Mouse (Mus musculus): ENCODE measurements around the gene Gna14. TPM values are rescaled to one million over a fixed set of nuclear protein-coding genes. Genes with fewer than 3 reads are reported as not detected.

Gene Gna14
- total RNA-seq, 2 experiments from 2014 or later, result 0.20 TPM; not detected in 1

GRCm38 (mm10) chr19:16562676-16563075, 127.1 kb downstream of the Gna14 start:
- DNase-seq (ENCODE audit: extremely low spot score in 1 of 2, low spot score in 2 of 2), result no peak
- intact Hi-C loops (cut with DNase I), result no loop called here
- no peak overlapping the region for H3K27ac ChIP-seq
- no peak overlapping the region for H3K4me3 ChIP-seq
- TF ChIP-seq CTCF (IDR thresholded peaks at IDR 0.05), result no peak

GRCm38 (mm10) chr19:16576790-16577189, 141.2 kb downstream of the Gna14 start:
- intact Hi-C loops (cut with DNase I), result no loop called here
- Histone ChIP-seq H3K4me3 (no peak overlapping the region), H3K27ac (no peak overlapping the region)
- no peak for TF ChIP-seq CTCF (IDR thresholded peaks at IDR 0.05)
- DNase-seq (ENCODE audit: extremely low spot score in 1 of 2, low spot score in 2 of 2), result no peak

DNA sequence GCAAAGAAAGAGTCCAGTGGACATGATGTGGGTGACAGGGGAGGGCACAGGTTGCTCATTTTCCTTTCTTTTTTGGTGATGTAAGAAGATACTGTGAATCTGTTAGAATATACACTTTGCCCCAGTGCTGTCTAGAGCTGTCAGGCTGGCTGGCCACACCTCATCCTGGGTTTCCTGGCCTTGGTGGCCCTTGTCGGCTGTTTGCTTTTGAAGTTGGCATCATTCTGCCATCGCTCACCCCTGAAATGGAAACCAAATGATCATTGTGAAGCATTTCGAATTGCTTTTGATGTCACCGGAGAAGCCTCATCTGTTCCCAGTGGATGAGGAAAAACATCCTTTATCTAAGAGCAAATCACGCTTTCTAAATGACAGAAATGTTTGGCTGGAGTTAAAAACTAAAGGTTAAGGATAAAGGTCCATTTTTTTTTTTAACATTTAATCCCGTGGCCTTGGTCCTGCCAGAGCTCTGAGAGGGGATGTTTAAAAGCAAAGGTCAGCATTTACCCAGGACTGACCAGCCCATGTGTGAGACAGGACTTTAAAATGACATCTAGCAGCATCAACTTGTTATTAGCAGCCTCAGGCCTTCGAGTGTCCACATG, 144.2 kb downstream of the Gna14 start:
- no peak overlapping the region for H3K27ac ChIP-seq
- no peak for TF ChIP-seq CTCF (IDR thresholded peaks at IDR 0.05)
- no peak for DNase-seq (ENCODE audit: extremely low spot score in 1 of 2, low spot score in 2 of 2)
- no peak overlapping the region for H3K4me3 ChIP-seq
- intact Hi-C loops (cut with DNase I), result no loop called here

GRCm38 (mm10) chr19:16580501-16580900, 144.9 kb downstream of the Gna14 start:
- intact Hi-C loops (cut with DNase I), result no loop called here
- no peak for DNase-seq (ENCODE audit: extremely low spot score in 1 of 2, low spot score in 2 of 2)
- TF ChIP-seq CTCF (IDR thresholded peaks at IDR 0.05), result no peak
- no peak overlapping the region for H3K4me3 ChIP-seq
- H3K27ac ChIP-seq, result no peak overlapping the region

GRCm38 (mm10) chr19:16584546-16584945, 149.0 kb downstream of the Gna14 start:
- intact Hi-C loops (cut with DNase I), result no loop called here
- no peak overlapping the region for H3K4me3 ChIP-seq
- TF ChIP-seq CTCF (IDR thresholded peaks at IDR 0.05), result no peak

DNA sequence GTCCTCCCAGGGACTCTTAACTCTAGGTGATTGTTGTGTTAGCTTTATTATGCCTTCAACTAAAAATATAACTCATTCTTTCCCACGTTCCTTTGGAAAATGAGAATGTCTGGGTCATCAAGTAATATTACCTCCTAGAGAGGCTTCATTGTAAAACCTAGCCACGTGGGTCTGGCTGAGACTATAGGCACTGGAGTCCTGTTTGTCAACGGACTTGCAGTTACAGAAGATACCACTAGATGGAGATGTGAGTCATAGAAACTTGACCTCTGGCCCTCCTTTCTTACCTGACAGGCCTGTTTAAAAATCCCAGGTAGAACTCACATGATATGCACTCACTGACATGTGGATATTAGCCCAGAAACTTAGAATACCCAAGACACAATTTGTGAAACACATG, 149.8 kb downstream of the Gna14 start:
- no peak overlapping the region for H3K4me3 ChIP-seq
- no peak overlapping the region for H3K27ac ChIP-seq
- peak; percentile 67 for TF ChIP-seq CTCF (IDR thresholded peaks at IDR 0.05)
- DNase-seq (ENCODE audit: extremely low spot score in 1 of 2, low spot score in 2 of 2), result no peak
- intact Hi-C loops (cut with DNase I), result no loop called here

More at GRCm38 (mm10) chr19:16584546-16584945, 149.0 kb downstream of the Gna14 start:
- H3K27ac ChIP-seq, result no peak overlapping the region
- no peak for DNase-seq (ENCODE audit: extremely low spot score in 1 of 2, low spot score in 2 of 2)

GRCm38 (mm10) chr19:16593256-16593974, 157.9 kb downstream of the Gna14 start:
- intact Hi-C loops (cut with DNase I), result no loop called here
- H3K27ac ChIP-seq, result no peak overlapping the region
- no peak for DNase-seq (ENCODE audit: extremely low spot score in 1 of 2, low spot score in 2 of 2)

DNA sequence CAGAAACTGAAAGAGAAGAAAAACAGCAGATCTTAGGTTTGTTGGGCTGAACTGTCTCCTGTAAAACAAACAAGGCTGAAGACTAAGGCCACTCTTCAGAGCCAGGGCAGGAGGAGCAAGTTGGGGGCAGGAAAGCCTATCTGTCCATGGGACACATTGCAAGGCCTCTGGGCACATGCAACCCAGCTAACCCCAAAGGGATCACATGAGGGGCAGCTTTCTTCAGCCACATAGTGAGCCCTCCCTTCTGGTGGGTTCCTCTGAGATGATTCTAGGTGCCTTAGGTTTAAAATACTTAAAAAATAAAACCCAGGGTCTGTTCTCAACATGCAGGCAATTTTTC, 158.4 kb downstream of the Gna14 start:
- no peak for DNase-seq (ENCODE audit: extremely low spot score in 1 of 2, low spot score in 2 of 2)
- no peak for TF ChIP-seq CTCF (IDR thresholded peaks at IDR 0.05)
- Histone ChIP-seq H3K4me3 (no peak overlapping the region), H3K27ac (no peak overlapping the region)
- intact Hi-C loops (cut with DNase I), result no loop called here

More at GRCm38 (mm10) chr19:16593256-16593974, 157.9 kb downstream of the Gna14 start:
- no peak overlapping the region for H3K4me3 ChIP-seq
- TF ChIP-seq CTCF (IDR thresholded peaks at IDR 0.05), result no peak

DNA sequence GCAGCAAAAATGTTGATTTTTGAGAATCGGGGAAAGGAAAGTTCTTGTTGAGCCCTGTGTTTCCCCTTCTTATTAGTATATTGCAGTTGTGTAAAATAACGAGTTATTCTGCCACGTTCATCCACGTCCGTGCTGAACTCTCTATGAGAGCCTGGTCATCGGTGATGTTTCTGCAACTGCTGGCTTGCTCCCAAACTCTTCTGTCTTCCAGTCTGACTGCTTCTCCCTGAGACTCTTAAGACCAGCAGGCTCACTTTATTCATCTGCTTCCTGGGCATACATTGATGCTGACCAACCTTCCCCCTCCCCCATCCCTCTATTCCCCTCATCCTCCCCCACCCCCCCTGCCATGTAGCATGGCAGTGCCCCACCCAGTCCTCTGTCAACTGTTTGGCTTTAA, 161.7 kb downstream of the Gna14 start:
- Histone ChIP-seq H3K27ac (no peak overlapping the region), H3K4me3 (no peak overlapping the region)
- DNase-seq (ENCODE audit: extremely low spot score in 1 of 2, low spot score in 2 of 2), result no peak
- TF ChIP-seq CTCF (IDR thresholded peaks at IDR 0.05), result no peak
- intact Hi-C loops (cut with DNase I), result loop anchor here (5.0 kb wide), 2 partner anchors 240 to 600 kb away; no protein-coding TSS in a partner anchor

DNA sequence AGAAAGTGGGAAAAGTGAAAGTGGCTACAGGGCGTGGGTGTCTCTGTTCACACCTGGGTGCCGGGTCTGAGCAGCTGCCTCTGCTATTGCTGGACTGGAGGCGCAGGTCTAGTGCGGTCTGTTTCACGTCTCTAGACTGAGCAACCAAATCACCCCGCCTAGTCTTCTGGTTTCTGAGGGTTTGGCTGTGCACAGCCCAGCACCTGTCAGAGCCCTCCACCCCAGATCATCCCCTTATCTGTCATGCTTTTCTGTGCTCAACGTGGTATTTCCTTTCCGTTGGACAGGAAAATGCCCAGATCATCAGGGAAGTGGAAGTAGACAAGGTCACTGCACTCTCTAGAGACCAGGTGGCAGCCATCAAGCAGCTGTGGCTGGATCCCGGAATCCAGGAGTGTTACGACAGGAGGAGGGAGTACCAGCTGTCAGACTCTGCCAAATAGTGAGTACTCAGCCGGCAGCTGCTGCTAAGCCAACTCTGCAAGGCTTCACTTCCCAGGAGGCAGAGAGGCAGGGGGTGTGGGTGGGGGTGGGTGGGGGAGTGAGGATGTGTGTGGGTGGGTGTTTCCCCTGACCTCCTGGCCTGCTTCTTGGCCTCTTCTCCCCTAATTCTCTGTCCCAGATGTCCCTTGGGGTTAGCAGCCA, 163.2 kb downstream of the Gna14 start:
- no peak for DNase-seq (ENCODE audit: extremely low spot score in 1 of 2, low spot score in 2 of 2)
- Histone ChIP-seq H3K27ac (no peak overlapping the region), H3K4me3 (no peak overlapping the region)
- intact Hi-C loops (cut with DNase I), result loop anchor here (1.0 to 5.0 kb wide), 4 partner anchors 164 to 601 kb away; partner anchors contain the start of gene Gna14
- TF ChIP-seq CTCF (IDR thresholded peaks at IDR 0.05), result no peak

DNA sequence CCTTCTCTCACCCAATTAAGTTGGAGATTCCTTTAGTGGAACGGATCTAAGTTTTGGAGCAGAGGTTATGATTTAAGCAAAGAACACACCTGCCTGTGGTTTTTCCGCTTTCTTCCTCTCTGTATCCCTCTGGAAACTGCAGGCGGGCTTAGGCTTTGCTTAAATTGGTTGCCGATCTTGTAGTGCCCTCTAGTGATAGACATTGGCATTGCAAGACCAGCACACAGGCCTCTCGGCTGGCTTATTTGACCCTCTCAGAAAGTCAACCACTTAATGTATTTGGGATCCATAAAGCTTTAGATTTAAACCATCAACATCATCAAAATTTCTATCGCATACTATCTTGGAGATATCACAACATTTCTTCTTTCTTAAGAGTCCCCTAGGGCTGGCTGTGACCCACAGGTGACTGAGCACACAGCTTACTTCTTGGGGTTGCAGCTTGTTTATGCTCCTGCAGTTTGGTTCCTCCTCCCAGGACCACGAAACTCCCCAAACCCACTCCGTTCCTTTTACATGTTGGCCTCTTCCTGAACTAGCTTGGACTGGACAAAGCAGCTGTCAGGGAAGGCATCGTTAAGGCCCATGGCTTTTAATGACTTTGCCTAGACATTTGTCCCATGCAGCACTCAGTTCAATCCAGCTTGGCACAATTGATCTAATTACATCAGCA, 163.9 kb downstream of the Gna14 start:
- DNase-seq (ENCODE audit: extremely low spot score in 1 of 2, low spot score in 2 of 2), result peak; percentile 75 to 76
- intact Hi-C loops (cut with DNase I), result loop anchor here (1.0 to 5.0 kb wide), 4 partner anchors 165 to 602 kb away; partner anchors contain the start of gene Gna14
- Histone ChIP-seq H3K4me3 (no peak overlapping the region), H3K27ac (no peak overlapping the region)
- TF ChIP-seq CTCF (IDR thresholded peaks at IDR 0.05), result peak; percentile 97

DNA sequence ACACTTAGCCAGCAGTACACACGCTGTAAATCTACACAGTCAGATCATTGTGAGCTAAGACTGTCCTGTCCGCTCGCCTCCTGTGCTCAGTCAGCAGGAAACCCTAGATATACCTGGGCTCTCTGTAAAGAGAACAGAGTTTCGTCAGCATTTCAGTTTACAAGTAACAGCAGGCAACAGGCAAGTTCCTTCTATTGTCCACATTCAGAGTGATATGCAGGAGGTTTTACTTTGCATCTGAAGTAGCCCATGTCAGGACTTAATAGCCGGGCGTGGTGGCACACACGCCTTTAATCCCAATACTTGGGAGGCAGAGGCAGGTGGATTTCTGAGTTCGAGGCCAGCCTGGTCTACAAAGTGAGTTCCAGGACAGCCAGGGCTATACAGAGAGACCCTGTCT, 166.5 kb downstream of the Gna14 start:
- Histone ChIP-seq H3K27ac (no peak overlapping the region), H3K4me3 (no peak overlapping the region)
- intact Hi-C loops (cut with DNase I), result no loop called here
- no peak for TF ChIP-seq CTCF (IDR thresholded peaks at IDR 0.05)
- no peak for DNase-seq (ENCODE audit: extremely low spot score in 1 of 2, low spot score in 2 of 2)
